Mouse (Mus musculus) heart, postnatal 0 days (tissue): ENCODE results near the gene Kcnmb1. TPM values are rescaled to one million over a fixed set of nuclear protein-coding genes. Genes with fewer than 3 reads are reported as not detected.

Source experiments
- ATAC-seq: fragments of 200-750 bp; cut with Nextera tagmentation; 2 replicates; pipeline ENCODE4 v1.8.0; 2017; ENCODE audit warnings: low read depth, moderate number of reproducible peaks, moderate library complexity; ENCODE audit not compliant: insufficient read depth
- DNase-seq: peaks from one replicate; pipeline ENCODE4 v3.0.0-alpha.2; 2016; ENCODE audit warnings: low spot score
- H3K27ac ChIP-seq: fragments of 300-500 bp; sonication (generic); 2 replicates; pipeline ENCODE4 v1.5.1; 2014; ENCODE audit warnings: low read depth, mild to moderate bottlenecking
- H3K27me3 ChIP-seq: fragments of 300-500 bp; sonication (generic); 2 replicates; pipeline ENCODE4 v1.6.1; 2014; ENCODE audit warnings: low read length, mixed read lengths; ENCODE audit not compliant: control insufficient read depth, insufficient read depth
- H3K36me3 ChIP-seq: fragments of 300-500 bp; sonication (generic); replicated peaks from 2 replicates; pipeline ENCODE4 v1.6.1; 2014; ENCODE audit warnings: low read length, mixed read lengths; ENCODE audit not compliant: control insufficient read depth, insufficient read depth
- H3K4me1 ChIP-seq: fragments of 300-500 bp; sonication (generic); 2 replicates; pipeline ENCODE4 v1.6.1; 2014; ENCODE audit warnings: antibody characterized with exemption; ENCODE audit not compliant: control insufficient read depth, insufficient read depth
- H3K4me2 ChIP-seq: fragments of 300-500 bp; sonication (generic); 2 replicates; pipeline ENCODE4 v1.6.1; 2014; ENCODE audit warnings: low read depth, mild to moderate bottlenecking, low read length, moderate library complexity
- H3K4me3 ChIP-seq: fragments of 300-500 bp; sonication (generic); 2 replicates; pipeline ENCODE4 v1.5.1; 2014; ENCODE audit warnings: low read depth, low read length
- H3K9ac ChIP-seq: fragments of 300-500 bp; sonication (generic); replicated peaks from 2 replicates; pipeline ENCODE4 v1.6.1; 2014; ENCODE audit warnings: low read depth, low read length, mixed read lengths
- H3K9me3 ChIP-seq: fragments of 300-500 bp; sonication (generic); replicated peaks from 2 replicates; pipeline ENCODE4 v1.6.1; 2016; ENCODE audit warnings: low read length; ENCODE audit not compliant: control insufficient read depth
- CTCF ChIP-seq: IDR thresholded peaks from 2 replicates; pipeline ENCODE4 v1.5.1; 2016; ENCODE audit warnings: antibody characterized with exemption, control low read depth, low read depth
- EP300 ChIP-seq: IDR thresholded peaks from 2 replicates; pipeline ENCODE4 v1.6.1; 2016; ENCODE audit warnings: antibody characterized with exemption, low read depth
- WGBS: fragments of 180-500 bp; shearing (Covaris S2); extraction: QIAGEN DNeasy Blood & Tissue Kit; methylation state at CpG from one replicate; pipeline ENCODE4 v1.1.7; 2014; 5-methylcytosine and 5-hydroxymethylcytosine counted together
- polyA plus RNA-seq: library from polyadenylated mRNA; unstranded; fragments of >200 nt; fragmentation: Nextera tagmentation; extraction: Ambion mirVana; gene quantifications from 2 replicates; pipeline ENCODE4 v1.2.1, GENCODE M21; 2015
- total RNA-seq: library from RNA; depleted of rRNA; stranded (reverse); fragments of >200 nt; gene quantifications from 2 replicates; pipeline ENCODE4 v1.2.3, GENCODE M21; 2014; ENCODE audit warnings: low replicate concordance; rRNA removed

Gene Kcnmb1
- total RNA-seq (1.5 and 1.6 TPM in 2 replicates), polyA plus RNA-seq (0.41 and 0.44 TPM in 2 replicates)

- Histone ChIP-seq H3K9ac (no peak within 1 kb of the TSS), H3K9me3 (no peaks in the 10 kb centered on the region), H3K4me2 (no peak within 1 kb of the TSS), H3K4me1 (no peaks in the 10 kb centered on the region), H3K4me3 (no peak within 1 kb of the TSS; the same call in 1 of the 2 replicates), H3K27ac (0 out of 2 replicates have a peak within 1 kb of the TSS, but pooled peaks have one; percentile 26), H3K27me3 (no peaks in the 10 kb centered on the region; the same call in 1 of the 2 replicates), H3K36me3 (no peaks in the 10 kb centered on the region)
- DNase-seq, result peak; percentile 12
- ATAC-seq, result peak; percentile 69
- no peak for TF ChIP-seq EP300
- no peak for TF ChIP-seq CTCF
- WGBS, result 12% methylated on average over 6 of the region's 6 CpGs
Observed at GRCm38 (mm10) chr11:33962688-33963407, at the start of gene Kcnmb1. Kcnmb1 (plus strand) TSS chr11:33963013.

GRCm38 (mm10) chr11:33913061-33913460 lies 49.8 kb upstream of the Kcnmb1 start:
- Histone ChIP-seq H3K9ac (no peak overlapping the region), H3K4me1 (no peaks in the 10 kb centered on the region), H3K36me3 (no peaks in the 10 kb centered on the region), H3K9me3 (no peaks in the 10 kb centered on the region), H3K27me3 (0 out of 2 replicates have a peak, but pooled peaks cover 2% of the 10 kb centered on the region), H3K4me3 (no peak overlapping the region), H3K27ac (no peak overlapping the region), H3K4me2 (no peak overlapping the region)
- DNase-seq (no peak), ATAC-seq (no peak)
- 41% methylated on average over 7 of the region's 7 CpGs for WGBS
- no peak for TF ChIP-seq EP300
- TF ChIP-seq CTCF, result no peak

- H3K27ac ChIP-seq, result no peak overlapping the region
- 78% methylated on average over 12 of the region's 12 CpGs for WGBS
- H3K4me2 ChIP-seq, result no peak overlapping the region
- H3K4me1 ChIP-seq, result no peaks in the 10 kb centered on the region
- DNase-seq, result no peak
- 0 out of 2 replicates have a peak, but pooled peaks cover 7% of the 10 kb centered on the region for H3K27me3 ChIP-seq
- H3K4me3 ChIP-seq, result no peak overlapping the region
- no peaks in the 10 kb centered on the region for H3K36me3 ChIP-seq
- TF ChIP-seq CTCF (no peak), EP300 (no peak)
- H3K9ac ChIP-seq, result no peak overlapping the region
- no peak for ATAC-seq
- H3K9me3 ChIP-seq, result no peaks in the 10 kb centered on the region
Observed at GRCm38 (mm10) chr11:33914216-33914615, 48.6 kb upstream of the Kcnmb1 start.

GRCm38 (mm10) chr11:33917574-33917973 lies 45.2 kb upstream of the Kcnmb1 start:
- ATAC-seq (no peak), DNase-seq (no peak)
- Histone ChIP-seq H3K9me3 (no peaks in the 10 kb centered on the region), H3K27me3 (0 out of 2 replicates have a peak, but pooled peaks cover 7% of the 10 kb centered on the region), H3K4me2 (no peak overlapping the region), H3K9ac (no peak overlapping the region), H3K4me3 (no peak overlapping the region), H3K4me1 (no peaks in the 10 kb centered on the region), H3K36me3 (no peaks in the 10 kb centered on the region), H3K27ac (no peak overlapping the region)
- TF ChIP-seq EP300 (no peak), CTCF (peak; percentile 93)
- 18% methylated on average over 6 of the region's 6 CpGs for WGBS

DNA sequence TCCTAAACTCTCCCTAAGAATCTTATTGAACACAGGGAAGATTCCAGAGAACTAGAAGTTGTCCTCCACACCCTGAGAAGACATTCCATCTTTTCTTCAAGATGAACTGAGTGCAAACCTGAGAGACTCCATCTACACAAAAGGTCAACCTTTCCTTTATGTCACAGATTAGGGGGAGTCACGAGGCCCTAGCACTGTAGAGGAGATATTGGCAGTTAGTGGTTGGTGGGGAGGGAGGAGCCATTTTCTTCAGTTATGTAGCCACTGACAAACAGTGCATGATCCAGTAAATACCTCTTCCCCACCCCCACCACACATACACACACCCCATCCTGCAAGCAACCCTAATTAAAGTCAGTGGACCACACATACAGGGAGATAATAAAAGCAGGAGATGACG lies 44.4 kb upstream of the Kcnmb1 start:
- TF ChIP-seq CTCF (no peak), EP300 (no peak)
- Histone ChIP-seq H3K9me3 (no peaks in the 10 kb centered on the region), H3K36me3 (no peaks in the 10 kb centered on the region), H3K27me3 (0 out of 2 replicates have a peak, but pooled peaks cover 7% of the 10 kb centered on the region), H3K4me1 (no peaks in the 10 kb centered on the region), H3K4me2 (no peak overlapping the region), H3K9ac (no peak overlapping the region), H3K27ac (no peak overlapping the region), H3K4me3 (no peak overlapping the region)
- DNase-seq, result no peak
- 33% methylated on average over 2 of the region's 2 CpGs for WGBS
- no peak for ATAC-seq
